Mouse (Mus musculus): Measurements from ENCODE around the gene Lck. TPM values are rescaled to one million over a fixed set of nuclear protein-coding genes. Genes with fewer than 3 reads are reported as not detected.
A peak's percentile ranks its signal among the peaks of the same experiment; 100 is the strongest.

Lck gene
- polyA plus RNA-seq (2014; fragmentation: Nextera tagmentation; extraction: Ambion mirVana) = 7.5 and 9.5 TPM in 2 replicates

GRCm38 (mm10) chr4:129573430-129573829, at the start of gene Lck:
Gene Lck, minus strand, starts transcription at chr4:129573641.
- H3K4me2 ChIP-seq (replicated peaks; ENCODE audit: low read depth, low read length) = no peak within 1 kb of the TSS
- ATAC-seq (ENCODE audit: insufficient number of reproducible peaks, insufficient read depth, low FRiP score, low read depth) = no peak
- H3K9me3 ChIP-seq (ENCODE audit: control insufficient read depth, low read depth, low read length) = no peaks in the 10 kb centered on the region
- no peaks in the 10 kb centered on the region for H3K36me3 ChIP-seq (ENCODE audit: control insufficient read depth, insufficient read depth, low read length)
- H3K27ac ChIP-seq (ENCODE audit: low read length) = no peak within 1 kb of the TSS
- no peaks in the 10 kb centered on the region for H3K27me3 ChIP-seq (ENCODE audit: control insufficient read depth, insufficient read depth, low read length)
- no peak within 1 kb of the TSS for H3K4me3 ChIP-seq (ENCODE audit: low read depth, low read length)
- no peak within 1 kb of the TSS for H3K9ac ChIP-seq (replicated peaks; ENCODE audit: low read depth, low read length)
- H3K4me1 ChIP-seq (ENCODE audit: control insufficient read depth, insufficient read depth, low read length) = 0 out of 2 replicates have a peak, but pooled peaks cover 6% of the 10 kb centered on the region
- 92% methylated on average over 8 of the region's 8 CpGs for WGBS

GRCm38 (mm10) chr4:129622803-129623535, 49.5 kb upstream of the Lck start:
- Histone ChIP-seq H3K4me2 (replicated peaks; ENCODE audit: low read depth, low read length) (peak overlapping the region; percentile 84), H3K9ac (replicated peaks; ENCODE audit: low read depth, low read length) (peak overlapping the region; percentile 76), H3K4me1 (ENCODE audit: control insufficient read depth, insufficient read depth, low read length) (peaks cover 32% of the 10 kb centered on the region; the same call in 1 of the 2 replicates), H3K27ac (ENCODE audit: low read length) (peak overlapping the region; percentile 74; the same call in 1 of the 2 replicates), H3K27me3 (ENCODE audit: control insufficient read depth, insufficient read depth, low read length) (no peaks in the 10 kb centered on the region), H3K36me3 (ENCODE audit: control insufficient read depth, insufficient read depth, low read length) (peaks cover 20% of the 10 kb centered on the region), H3K4me3 (ENCODE audit: low read depth, low read length) (peak overlapping the region; percentile 66), H3K9me3 (ENCODE audit: control insufficient read depth, low read depth, low read length) (no peaks in the 10 kb centered on the region)
- no peak for ATAC-seq (ENCODE audit: insufficient number of reproducible peaks, insufficient read depth, low FRiP score, low read depth)
- WGBS = 15% methylated on average over 8 of the region's 8 CpGs

GRCm38 (mm10) chr4:129622120-129622802, 48.8 kb upstream of the Lck start:
- H3K27ac ChIP-seq (ENCODE audit: low read length) = no peak overlapping the region
- WGBS = 81% methylated on average over 11 of the region's 11 CpGs
- peaks cover 13% of the 10 kb centered on the region for H3K36me3 ChIP-seq (ENCODE audit: control insufficient read depth, insufficient read depth, low read length)
- H3K4me3 ChIP-seq (ENCODE audit: low read depth, low read length) = no peak overlapping the region; the same call in 1 of the 2 replicates
- H3K4me1 ChIP-seq (ENCODE audit: control insufficient read depth, insufficient read depth, low read length) = peaks cover 34% of the 10 kb centered on the region; the same call in 1 of the 2 replicates
- H3K4me2 ChIP-seq (replicated peaks; ENCODE audit: low read depth, low read length) = peak overlapping the region; percentile 84; the same call in 1 of the 2 replicates
- no peak overlapping the region; the same call in 1 of the 2 replicates for H3K9ac ChIP-seq (replicated peaks; ENCODE audit: low read depth, low read length)
- no peaks in the 10 kb centered on the region for H3K9me3 ChIP-seq (ENCODE audit: control insufficient read depth, low read depth, low read length)
- ATAC-seq (ENCODE audit: insufficient number of reproducible peaks, insufficient read depth, low FRiP score, low read depth) = no peak
- no peaks in the 10 kb centered on the region for H3K27me3 ChIP-seq (ENCODE audit: control insufficient read depth, insufficient read depth, low read length)

- Histone ChIP-seq H3K9me3 (ENCODE audit: control insufficient read depth, low read depth, low read length) (no peaks in the 10 kb centered on the region), H3K4me1 (ENCODE audit: control insufficient read depth, insufficient read depth, low read length) (peaks cover 34% of the 10 kb centered on the region; the same call in 1 of the 2 replicates), H3K4me3 (ENCODE audit: low read depth, low read length) (no peak overlapping the region), H3K36me3 (ENCODE audit: control insufficient read depth, insufficient read depth, low read length) (peaks cover 13% of the 10 kb centered on the region), H3K27ac (ENCODE audit: low read length) (no peak overlapping the region; the same call in 1 of the 2 replicates), H3K27me3 (ENCODE audit: control insufficient read depth, insufficient read depth, low read length) (no peaks in the 10 kb centered on the region), H3K4me2 (replicated peaks; ENCODE audit: low read depth, low read length) (no peak overlapping the region), H3K9ac (replicated peaks; ENCODE audit: low read depth, low read length) (no peak overlapping the region)
- WGBS = 71% methylated on average over 8 of the region's 8 CpGs
- no peak for ATAC-seq (ENCODE audit: insufficient number of reproducible peaks, insufficient read depth, low FRiP score, low read depth)
Observed at GRCm38 (mm10) chr4:129621283-129621841, 47.9 kb upstream of the Lck start.

- Histone ChIP-seq H3K4me3 (ENCODE audit: low read depth, low read length) (no peak overlapping the region), H3K9ac (replicated peaks; ENCODE audit: low read depth, low read length) (no peak overlapping the region), H3K9me3 (ENCODE audit: control insufficient read depth, low read depth, low read length) (no peaks in the 10 kb centered on the region), H3K36me3 (ENCODE audit: control insufficient read depth, insufficient read depth, low read length) (peaks cover 10% of the 10 kb centered on the region; the same call in 1 of the 2 replicates), H3K27ac (ENCODE audit: low read length) (peak overlapping the region; percentile 39; the same call in 1 of the 2 replicates), H3K4me2 (replicated peaks; ENCODE audit: low read depth, low read length) (no peak overlapping the region), H3K27me3 (ENCODE audit: control insufficient read depth, insufficient read depth, low read length) (no peaks in the 10 kb centered on the region), H3K4me1 (ENCODE audit: control insufficient read depth, insufficient read depth, low read length) (peaks cover 32% of the 10 kb centered on the region; the same call in 1 of the 2 replicates)
- 78% methylated on average over 11 of the region's 11 CpGs for WGBS
- ATAC-seq (ENCODE audit: insufficient number of reproducible peaks, insufficient read depth, low FRiP score, low read depth) = no peak
Observed at GRCm38 (mm10) chr4:129620419-129621282, 47.2 kb upstream of the Lck start.

- peak within 1 kb of the TSS; percentile 81 for H3K27ac ChIP-seq (ENCODE audit: low read length)
- peak; percentile 90 for ATAC-seq (ENCODE audit: insufficient number of reproducible peaks, insufficient read depth, low FRiP score, low read depth)
- WGBS = 4% methylated on average over 43 of the region's 44 CpGs
Observed at GRCm38 (mm10) chr4:129618786-129619691, 45.6 kb upstream of the Lck start, which contains the start of gene Iqcc. Gene Iqcc, minus strand, starts transcription at chr4:129619099.

GRCm38 (mm10) chr4:129618031-129618430, 44.6 kb upstream of the Lck start:
- H3K36me3 ChIP-seq (ENCODE audit: control insufficient read depth, insufficient read depth, low read length) = peaks cover 10% of the 10 kb centered on the region; the same call in 1 of the 2 replicates
- peaks cover 19% of the 10 kb centered on the region; the same call in 1 of the 2 replicates for H3K4me1 ChIP-seq (ENCODE audit: control insufficient read depth, insufficient read depth, low read length)
- no peaks in the 10 kb centered on the region for H3K27me3 ChIP-seq (ENCODE audit: control insufficient read depth, insufficient read depth, low read length)
- H3K4me2 ChIP-seq (replicated peaks; ENCODE audit: low read depth, low read length) = peak overlapping the region; percentile 84
- WGBS = 92% methylated on average over 5 of the region's 5 CpGs
- H3K4me3 ChIP-seq (ENCODE audit: low read depth, low read length) = peak overlapping the region; percentile 75
- peak overlapping the region; percentile 80; the same call in 1 of the 2 replicates for H3K9ac ChIP-seq (replicated peaks; ENCODE audit: low read depth, low read length)
- ATAC-seq (ENCODE audit: insufficient number of reproducible peaks, insufficient read depth, low FRiP score, low read depth) = no peak
- H3K9me3 ChIP-seq (ENCODE audit: control insufficient read depth, low read depth, low read length) = no peaks in the 10 kb centered on the region
- no peak overlapping the region for H3K27ac ChIP-seq (ENCODE audit: low read length)

More at GRCm38 (mm10) chr4:129618786-129619691, 45.6 kb upstream of the Lck start, which contains the start of gene Iqcc:
- peaks cover 10% of the 10 kb centered on the region; the same call in 1 of the 2 replicates for H3K36me3 ChIP-seq (ENCODE audit: control insufficient read depth, insufficient read depth, low read length)
- no peaks in the 10 kb centered on the region for H3K9me3 ChIP-seq (ENCODE audit: control insufficient read depth, low read depth, low read length)
- H3K27me3 ChIP-seq (ENCODE audit: control insufficient read depth, insufficient read depth, low read length) = no peaks in the 10 kb centered on the region
- H3K4me3 ChIP-seq (ENCODE audit: low read depth, low read length) = peak within 1 kb of the TSS; percentile 75
- peaks cover 20% of the 10 kb centered on the region; the same call in 1 of the 2 replicates for H3K4me1 ChIP-seq (ENCODE audit: control insufficient read depth, insufficient read depth, low read length)
- peak within 1 kb of the TSS; percentile 80 for H3K9ac ChIP-seq (replicated peaks; ENCODE audit: low read depth, low read length)
- peak within 1 kb of the TSS; percentile 84 for H3K4me2 ChIP-seq (replicated peaks; ENCODE audit: low read depth, low read length)

Data from stomach, embryonic 14.5 days (tissue).